Mouse (Mus musculus): ENCODE measurements around the gene Fbxl13. TPM values are rescaled to one million over a fixed set of nuclear protein-coding genes. Genes with fewer than 3 reads are reported as not detected.
A peak's percentile ranks its signal among the peaks of the same experiment; 100 is the strongest.

Fbxl13 gene
- polyA plus RNA-seq, 1 experiment from 2014 or later: 0.10 TPM

- H3K36me3 ChIP-seq: peaks cover 28% of the 10 kb centered on the region
- 85% methylated on average over 9 of the region's 9 CpGs for WGBS
- no peak for ATAC-seq (ENCODE audit: insufficient number of reproducible peaks, insufficient read depth, low FRiP score, low TSS enrichment)
- H3K27ac ChIP-seq: no peak overlapping the region
- no peaks in the 10 kb centered on the region for H3K27me3 ChIP-seq
- H3K4me2 ChIP-seq (replicated peaks): no peak overlapping the region
- no peaks in the 10 kb centered on the region for H3K9me3 ChIP-seq
- H3K9ac ChIP-seq: no peak overlapping the region
- H3K4me1 ChIP-seq: peaks cover 5% of the 10 kb centered on the region; the same call in 1 of the 2 replicates
- H3K4me3 ChIP-seq: no peak overlapping the region
Measured at GRCm38 (mm10) chr5:21565392-21566065, 79.9 kb downstream of the Fbxl13 start.

- Histone ChIP-seq H3K9ac (no peak overlapping the region), H3K4me2 (replicated peaks) (no peak overlapping the region), H3K36me3 (peaks cover 33% of the 10 kb centered on the region), H3K27me3 (no peaks in the 10 kb centered on the region), H3K4me1 (peaks cover 8% of the 10 kb centered on the region; the same call in 1 of the 2 replicates), H3K4me3 (no peak overlapping the region), H3K9me3 (no peaks in the 10 kb centered on the region), H3K27ac (no peak overlapping the region)
- ATAC-seq (ENCODE audit: insufficient number of reproducible peaks, insufficient read depth, low FRiP score, low TSS enrichment): no peak
- WGBS: 86% methylated on average over 2 of the region's 2 CpGs
Measured at GRCm38 (mm10) chr5:21563936-21564335, 81.5 kb downstream of the Fbxl13 start.

GRCm38 (mm10) chr5:21556502-21556901 lies 88.9 kb downstream of the Fbxl13 start:
- H3K27me3 ChIP-seq: no peaks in the 10 kb centered on the region
- no peak overlapping the region for H3K9ac ChIP-seq
- no peaks in the 10 kb centered on the region for H3K9me3 ChIP-seq
- no peak overlapping the region for H3K4me3 ChIP-seq
- H3K36me3 ChIP-seq: peaks cover 25% of the 10 kb centered on the region
- no peak for ATAC-seq (ENCODE audit: insufficient number of reproducible peaks, insufficient read depth, low FRiP score, low TSS enrichment)
- 0 out of 2 replicates have a peak overlapping the region, but pooled peaks have one; percentile 54 for H3K27ac ChIP-seq
- H3K4me1 ChIP-seq: 0 out of 2 replicates have a peak, but pooled peaks cover 3% of the 10 kb centered on the region
- H3K4me2 ChIP-seq (replicated peaks): no peak overlapping the region
- WGBS: 71% methylated on average over 3 of the region's 3 CpGs

GRCm38 (mm10) chr5:21554732-21555131 lies 90.7 kb downstream of the Fbxl13 start:
- Histone ChIP-seq H3K4me2 (replicated peaks) (no peak overlapping the region), H3K4me3 (no peak overlapping the region), H3K9me3 (no peaks in the 10 kb centered on the region), H3K4me1 (0 out of 2 replicates have a peak, but pooled peaks cover 3% of the 10 kb centered on the region), H3K27ac (no peak overlapping the region), H3K36me3 (0 out of 2 replicates have a peak, but pooled peaks cover 12% of the 10 kb centered on the region), H3K27me3 (no peaks in the 10 kb centered on the region), H3K9ac (no peak overlapping the region)
- ATAC-seq (ENCODE audit: insufficient number of reproducible peaks, insufficient read depth, low FRiP score, low TSS enrichment): no peak
- 90% methylated on average over 1 of the region's 1 CpGs for WGBS

- Histone ChIP-seq H3K4me2 (replicated peaks) (no peak overlapping the region), H3K27me3 (no peaks in the 10 kb centered on the region), H3K4me1 (peaks cover 2% of the 10 kb centered on the region; the same call in 1 of the 2 replicates), H3K27ac (no peak overlapping the region), H3K9me3 (no peaks in the 10 kb centered on the region), H3K4me3 (no peak overlapping the region), H3K9ac (no peak overlapping the region), H3K36me3 (0 out of 2 replicates have a peak, but pooled peaks cover 8% of the 10 kb centered on the region)
- WGBS: 84% methylated on average over 4 of the region's 4 CpGs
- ATAC-seq (ENCODE audit: insufficient number of reproducible peaks, insufficient read depth, low FRiP score, low TSS enrichment): no peak
Measured at GRCm38 (mm10) chr5:21553685-21554084, 91.7 kb downstream of the Fbxl13 start.

- no peak overlapping the region for H3K4me3 ChIP-seq
- peaks cover 31% of the 10 kb centered on the region; the same call in 1 of the 2 replicates for H3K4me1 ChIP-seq
- no peak overlapping the region for H3K9ac ChIP-seq
- ATAC-seq (ENCODE audit: insufficient number of reproducible peaks, insufficient read depth, low FRiP score, low TSS enrichment): no peak
- H3K9me3 ChIP-seq: no peaks in the 10 kb centered on the region
- 81% methylated on average over 8 of the region's 8 CpGs for WGBS
- no peaks in the 10 kb centered on the region for H3K27me3 ChIP-seq
- H3K4me2 ChIP-seq (replicated peaks): no peak overlapping the region
- no peak overlapping the region for H3K27ac ChIP-seq
- H3K36me3 ChIP-seq: peaks cover 22% of the 10 kb centered on the region
Measured at GRCm38 (mm10) chr5:21547005-21547404, 98.4 kb downstream of the Fbxl13 start.

- H3K4me3 ChIP-seq: peak overlapping the region; percentile 46; the same call in 1 of the 2 replicates
- no peaks in the 10 kb centered on the region for H3K9me3 ChIP-seq
- no peak overlapping the region for H3K9ac ChIP-seq
Measured at GRCm38 (mm10) chr5:21545786-21546185, 99.6 kb downstream of the Fbxl13 start.

GRCm38 (mm10) chr5:21545227-21545626 lies 100.2 kb downstream of the Fbxl13 start:
- H3K36me3 ChIP-seq: peaks cover 15% of the 10 kb centered on the region
- H3K4me2 ChIP-seq (replicated peaks): peak overlapping the region; percentile 49
- H3K4me1 ChIP-seq: peaks cover 31% of the 10 kb centered on the region; the same call in 1 of the 2 replicates
- peak overlapping the region; percentile 92; the same call in 1 of the 2 replicates for H3K27ac ChIP-seq
- no peaks in the 10 kb centered on the region for H3K27me3 ChIP-seq
- no peak for ATAC-seq (ENCODE audit: insufficient number of reproducible peaks, insufficient read depth, low FRiP score, low TSS enrichment)
- H3K9ac ChIP-seq: no peak overlapping the region
- H3K9me3 ChIP-seq: no peaks in the 10 kb centered on the region
- H3K4me3 ChIP-seq: peak overlapping the region; percentile 46

More at GRCm38 (mm10) chr5:21545786-21546185, 99.6 kb downstream of the Fbxl13 start:
- ATAC-seq (ENCODE audit: insufficient number of reproducible peaks, insufficient read depth, low FRiP score, low TSS enrichment): no peak
- Histone ChIP-seq H3K27ac (no peak overlapping the region), H3K4me2 (replicated peaks) (peak overlapping the region; percentile 49), H3K36me3 (peaks cover 15% of the 10 kb centered on the region), H3K4me1 (peaks cover 31% of the 10 kb centered on the region; the same call in 1 of the 2 replicates), H3K27me3 (no peaks in the 10 kb centered on the region)
- 75% methylated on average over 4 of the region's 4 CpGs for WGBS

- no peak for ATAC-seq (ENCODE audit: insufficient number of reproducible peaks, insufficient read depth, low FRiP score, low TSS enrichment)
Measured at GRCm38 (mm10) chr5:21544821-21545220, 100.6 kb downstream of the Fbxl13 start.

GRCm38 (mm10) chr5:21543409-21544201 lies 101.8 kb downstream of the Fbxl13 start, which contains the start of gene Lrrc17:
TSS of gene Lrrc17 (plus strand) at chr5:21543559.
- H3K4me3 ChIP-seq: peak within 1 kb of the TSS; percentile 46

More at GRCm38 (mm10) chr5:21544821-21545220, 100.6 kb downstream of the Fbxl13 start:
- Histone ChIP-seq H3K27ac (peak overlapping the region; percentile 92), H3K4me1 (peaks cover 31% of the 10 kb centered on the region; the same call in 1 of the 2 replicates), H3K27me3 (no peaks in the 10 kb centered on the region), H3K36me3 (peaks cover 15% of the 10 kb centered on the region), H3K9ac (no peak overlapping the region), H3K9me3 (no peaks in the 10 kb centered on the region), H3K4me2 (replicated peaks) (peak overlapping the region; percentile 49), H3K4me3 (peak overlapping the region; percentile 46)
- 15% methylated on average over 3 of the region's 3 CpGs for WGBS

GRCm38 (mm10) chr5:21542226-21542625 lies 103.2 kb downstream of the Fbxl13 start:
- Histone ChIP-seq H3K9ac (no peak overlapping the region), H3K4me2 (replicated peaks) (no peak overlapping the region), H3K27ac (no peak overlapping the region), H3K27me3 (no peaks in the 10 kb centered on the region), H3K9me3 (no peaks in the 10 kb centered on the region), H3K4me3 (no peak overlapping the region), H3K36me3 (peaks cover 9% of the 10 kb centered on the region; the same call in 1 of the 2 replicates), H3K4me1 (peaks cover 28% of the 10 kb centered on the region; the same call in 1 of the 2 replicates)
- 76% methylated on average over 4 of the region's 4 CpGs for WGBS
- no peak for ATAC-seq (ENCODE audit: insufficient number of reproducible peaks, insufficient read depth, low FRiP score, low TSS enrichment)

More at GRCm38 (mm10) chr5:21543409-21544201, 101.8 kb downstream of the Fbxl13 start, which contains the start of gene Lrrc17:
- Histone ChIP-seq H3K27me3 (no peaks in the 10 kb centered on the region), H3K4me1 (peaks cover 28% of the 10 kb centered on the region; the same call in 1 of the 2 replicates), H3K27ac (peak within 1 kb of the TSS; percentile 92), H3K9ac (peak within 1 kb of the TSS; percentile 52), H3K4me2 (replicated peaks) (peak within 1 kb of the TSS; percentile 49), H3K9me3 (no peaks in the 10 kb centered on the region), H3K36me3 (peaks cover 15% of the 10 kb centered on the region)
- 22% methylated on average over 17 of the region's 17 CpGs for WGBS
- peak; percentile 92 for ATAC-seq (ENCODE audit: insufficient number of reproducible peaks, insufficient read depth, low FRiP score, low TSS enrichment)
